Mouse (Mus musculus): ENCODE measurements around the gene Epyc.
"Not testable (repeated sequence)": the region's sequence is repeated elsewhere in the genome, so short reads cannot be mapped to it uniquely, and the experiment has no call there.

Gene Epyc

GRCm38 (mm10) chr10:97714584-97714983 lies 70.7 kb downstream of the Epyc start:
- no peak for DNase-seq (ENCODE audit: low spot score in 2 of 2)

- no peak for DNase-seq (ENCODE audit: low spot score in 2 of 2)
Measured at GRCm38 (mm10) chr10:97715289-97715906, 71.5 kb downstream of the Epyc start.

GRCm38 (mm10) chr10:97717233-97717632 lies 73.4 kb downstream of the Epyc start:
- no peak for DNase-seq (ENCODE audit: low spot score in 2 of 2)

- no peak for DNase-seq (ENCODE audit: low spot score in 2 of 2)
Measured at GRCm38 (mm10) chr10:97718021-97718420, 74.2 kb downstream of the Epyc start.

GRCm38 (mm10) chr10:97720625-97721024 lies 76.8 kb downstream of the Epyc start:
- no peak for DNase-seq (ENCODE audit: low spot score in 2 of 2)

- DNase-seq (ENCODE audit: low spot score in 2 of 2): no peak
Measured at GRCm38 (mm10) chr10:97722709-97723108, 78.8 kb downstream of the Epyc start.

GRCm38 (mm10) chr10:97725929-97726328 lies 82.1 kb downstream of the Epyc start:
- no peak for DNase-seq (ENCODE audit: low spot score in 2 of 2)

GRCm38 (mm10) chr10:97726655-97727054 lies 82.8 kb downstream of the Epyc start, which contains the start of gene C030005K15Rik:
Gene C030005K15Rik, minus strand, starts transcription at chr10:97726755.
- not testable (repeated sequence) for DNase-seq (ENCODE audit: low spot score in 2 of 2)
